7 mouse cellular contexts compared by ENCODE assay signal in genomic region chr17:25569833-25570647, GRCm38 (mm10). TPM values are rescaled to one million over a fixed set of nuclear protein-coding genes. Genes with fewer than 3 reads are reported as not detected.
DNase-seq lines count a peak whose midpoint lies in the region; ATAC-seq and TF ChIP-seq lines count a peak whose summit lies in the region.

No protein-coding gene starts in this region.

- peak overlapping the region; percentile 66 for H3K4me3 ChIP-seq in lung, adult 2 months (replicated peaks; ENCODE audit: extremely low read depth, low read depth, low read length)
- peak overlapping the region; percentile 71 for H3K4me3 ChIP-seq in brown adipose tissue, adult 24 weeks (ENCODE audit: insufficient read depth, low read depth, low read length)
- peak overlapping the region; percentile 44 for H3K4me3 ChIP-seq in forebrain, embryonic 15.5 days
- peak overlapping the region; percentile 40 for H3K4me3 ChIP-seq in liver, embryonic 16.5 days (ENCODE audit: low read depth, low read length)

- WGBS in lung, adult 2 months = 8% methylated on average over 54 of the region's 54 CpGs
- WGBS in forebrain, embryonic 15.5 days = 2% methylated on average over 54 of the region's 54 CpGs
- WGBS in liver, embryonic 16.5 days (ENCODE audit: insufficient replicate concordance) = 6% methylated on average over 54 of the region's 54 CpGs

- TF ChIP-seq POLR2A in lung, adult 2 months (IDR thresholded peaks at IDR 0.05; ENCODE audit: borderline replicate concordance, extremely low read depth, low read depth, low read length) = no peak; the same call in 1 of the 2 replicates

- 0 out of 2 replicates have a peak, but pooled peaks cover 3% of the 10 kb centered on the region for H3K27me3 ChIP-seq in forebrain, embryonic 15.5 days
- peaks cover 64% of the 10 kb centered on the region for H3K27me3 ChIP-seq in liver, embryonic 16.5 days (ENCODE audit: control insufficient read depth, insufficient read depth, low read depth, low read length)

- peak overlapping the region; percentile 74 for H3K4me2 ChIP-seq in forebrain, embryonic 15.5 days (replicated peaks)
- peak overlapping the region; percentile 53 for H3K4me2 ChIP-seq in liver, embryonic 16.5 days (ENCODE audit: low read depth, low read length)

- H3K9me3 ChIP-seq in forebrain, embryonic 15.5 days = no peaks in the 10 kb centered on the region
- H3K9me3 ChIP-seq in liver, embryonic 16.5 days (replicated peaks; ENCODE audit: control insufficient read depth, low read length) = no peaks in the 10 kb centered on the region

- TF ChIP-seq CTCF in lung, adult 2 months (IDR thresholded peaks at IDR 0.05; ENCODE audit: insufficient read depth, low read length) = no peak

- H3K9ac ChIP-seq in forebrain, embryonic 15.5 days (replicated peaks) = peak overlapping the region; percentile 53
- H3K9ac ChIP-seq in liver, embryonic 16.5 days (ENCODE audit: low read depth, low read length) = no peak overlapping the region

- no peak for DNase-seq in lung, adult 2 months
- DNase-seq in lung, adult 18-20 months = no peak
- no peak for DNase-seq in gastrocnemius, adult 8-10 months (ENCODE audit: low spot score in 2 of 2)
- no peak for DNase-seq in Muller cell, postnatal 12 days (ENCODE audit: inconsistent ontology term)

- H3K36me3 ChIP-seq in forebrain, embryonic 15.5 days = no peaks in the 10 kb centered on the region
- H3K36me3 ChIP-seq in liver, embryonic 16.5 days (ENCODE audit: control insufficient read depth, insufficient read depth) = no peaks in the 10 kb centered on the region

- peaks cover 6% of the 10 kb centered on the region; the same call in 1 of the 2 replicates for H3K4me1 ChIP-seq in lung, adult 2 months (ENCODE audit: control insufficient read depth, insufficient read depth, low read length)
- peaks cover 3% of the 10 kb centered on the region; the same call in 1 of the 2 replicates for H3K4me1 ChIP-seq in brown adipose tissue, adult 24 weeks (ENCODE audit: control insufficient read depth, insufficient read depth, insufficient read length, low read length)
- H3K4me1 ChIP-seq in forebrain, embryonic 15.5 days = peaks cover 58% of the 10 kb centered on the region
- H3K4me1 ChIP-seq in liver, embryonic 16.5 days (ENCODE audit: control insufficient read depth, low read depth, low read length) = peaks cover 4% of the 10 kb centered on the region

- H3K27ac ChIP-seq in brown adipose tissue, adult 24 weeks (replicated peaks; ENCODE audit: low read depth, low read length) = no peak overlapping the region
- H3K27ac ChIP-seq in forebrain, embryonic 15.5 days (replicated peaks) = peak overlapping the region; percentile 71
- H3K27ac ChIP-seq in liver, embryonic 16.5 days (ENCODE audit: low read length) = no peak overlapping the region

- ATAC-seq in forebrain, embryonic 15.5 days (replicated peaks) = peak; percentile 9; the same call in 1 of the 2 replicates
- ATAC-seq in liver, embryonic 16.5 days (ENCODE audit: low read depth) = no peak

RNA-seq across cellular contexts. Expression of gene Sox8, which starts 0.4 kb away (rescaled TPM):
- polyA plus RNA-seq in lung, adult 2 months (2012; rRNA removed) = 0.49 and 0.62 TPM in 2 replicates
- 0.79 TPM in 1 of 2 replicates, not detected in the other for polyA plus RNA-seq in brown adipose tissue, adult 24 weeks (2012; ENCODE audit: insufficient read depth, insufficient read length, missing spikeins)
- 24.0 and 26.9 TPM in 2 replicates for polyA plus RNA-seq in forebrain, embryonic 15.5 days (2015; fragmentation: Nextera tagmentation; extraction: Ambion mirVana)
- polyA plus RNA-seq in liver, embryonic 16.5 days (2015; fragmentation: Nextera tagmentation; extraction: Ambion mirVana) = 0.14 and 0.34 TPM in 2 replicates
- total RNA-seq in gastrocnemius, adult 8-10 months (2022) = under 1 TPM; 0.19 to 0.76 (median 0.70) TPM

RNA-seq across cellular contexts. Expression of gene Lmf1, which starts 8.8 kb away (rescaled TPM):
- 15.8 and 22.4 TPM in 2 replicates for polyA plus RNA-seq in lung, adult 2 months (2012; rRNA removed)
- 24.0 and 41.1 TPM in 2 replicates for polyA plus RNA-seq in brown adipose tissue, adult 24 weeks (2012; ENCODE audit: insufficient read depth, insufficient read length, missing spikeins)
- 17.0 and 18.1 TPM in 2 replicates for polyA plus RNA-seq in forebrain, embryonic 15.5 days (2015; fragmentation: Nextera tagmentation; extraction: Ambion mirVana)
- polyA plus RNA-seq in liver, embryonic 16.5 days (2015; fragmentation: Nextera tagmentation; extraction: Ambion mirVana) = 11.4 and 13.4 TPM in 2 replicates
- 10 to 100 TPM; 10.4 to 14.1 (median 10.8) TPM for total RNA-seq in gastrocnemius, adult 8-10 months (2022)

Comparison
In these comparisons a context has a peak if more than half of its experiments do, and no peak if none do; other contexts are left out.
1. RNA of gene Sox8, which starts 0.4 kb away (polyA plus RNA-seq): 24.0 to 26.9 TPM in forebrain, embryonic 15.5 days; 0.79 TPM in brown adipose tissue, adult 24 weeks, 0.49 to 0.62 TPM in lung, adult 2 months and 0.14 to 0.34 TPM in liver, embryonic 16.5 days; every median in the first group is over 10 times any median in the second.
2. Peak in every context shown above with its lines, with median percentiles within 50 percentile points of each other: H3K4me3 ChIP-seq.